Mouse (Mus musculus) G1E (cell line): ENCODE results near the gene Prx.

ENCODE experiments used
- CTCF ChIP-seq: IDR thresholded peaks from 2 replicates; pipeline ENCODE4 v1.5.1; 2012; ENCODE audit warnings: low read depth, low read length, inconsistent platforms, mixed read lengths
- GATA1 ChIP-seq: IDR thresholded peaks from 2 replicates; pipeline ENCODE4 v1.6.1; 2012; ENCODE audit warnings: borderline replicate concordance, low read length, inconsistent platforms, mixed read lengths

- TF ChIP-seq CTCF, result no peak
- no peak for TF ChIP-seq GATA1
Observed at GRCm38 (mm10) chr7:27472596-27472995, 26.5 kb upstream of the Prx start.
